Mouse (Mus musculus): ENCODE measurements around the gene Bri3. TPM values are rescaled to one million over a fixed set of nuclear protein-coding genes. Genes with fewer than 3 reads are reported as not detected.
A peak's percentile ranks its signal among the peaks of the same experiment; 100 is the strongest.

Gene Bri3
- polyA plus RNA-seq, 1 experiment from 2014 or later: 93.6 TPM

DNA sequence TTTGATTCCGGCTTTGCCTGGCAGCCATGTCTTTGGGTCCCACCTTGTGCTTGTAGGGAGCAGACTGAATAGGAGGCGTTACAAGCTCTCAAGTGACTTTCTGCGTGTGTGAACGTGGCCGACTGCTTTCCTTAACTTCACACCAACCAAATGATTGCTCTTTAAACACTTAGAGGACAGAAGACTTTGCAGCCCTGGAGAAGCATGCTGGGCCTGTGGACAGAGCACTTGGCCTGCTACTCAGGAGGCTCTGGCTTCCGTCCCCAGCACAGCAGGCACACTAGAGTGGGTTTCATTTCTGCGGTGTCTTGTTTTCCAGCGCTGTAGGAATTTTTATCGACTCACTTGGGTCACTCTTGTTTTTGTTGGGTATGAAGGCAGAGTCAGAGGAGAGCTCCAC is 18.8 kb downstream of the Bri3 start:
- Histone ChIP-seq H3K9ac (ENCODE audit: low read length) (no peak overlapping the region), H3K4me3 (replicated peaks; ENCODE audit: low read length) (no peak overlapping the region), H3K9me3 (replicated peaks; ENCODE audit: control insufficient read depth, low read length) (no peaks in the 10 kb centered on the region), H3K36me3 (ENCODE audit: control insufficient read depth, insufficient read depth, low read length) (no peaks in the 10 kb centered on the region), H3K4me2 (ENCODE audit: low read depth, low read length) (no peak overlapping the region), H3K27ac (ENCODE audit: low read length) (peak overlapping the region; percentile 21; the same call in 1 of the 2 replicates), H3K27me3 (ENCODE audit: control insufficient read depth, insufficient read depth, low read length) (no peaks in the 10 kb centered on the region), H3K4me1 (ENCODE audit: control insufficient read depth, insufficient read depth, low read length) (peaks cover 28% of the 10 kb centered on the region)
- 71% methylated on average over 9 of the region's 9 CpGs for WGBS
- no peak for ATAC-seq (ENCODE audit: insufficient read depth, low FRiP score)

DNA sequence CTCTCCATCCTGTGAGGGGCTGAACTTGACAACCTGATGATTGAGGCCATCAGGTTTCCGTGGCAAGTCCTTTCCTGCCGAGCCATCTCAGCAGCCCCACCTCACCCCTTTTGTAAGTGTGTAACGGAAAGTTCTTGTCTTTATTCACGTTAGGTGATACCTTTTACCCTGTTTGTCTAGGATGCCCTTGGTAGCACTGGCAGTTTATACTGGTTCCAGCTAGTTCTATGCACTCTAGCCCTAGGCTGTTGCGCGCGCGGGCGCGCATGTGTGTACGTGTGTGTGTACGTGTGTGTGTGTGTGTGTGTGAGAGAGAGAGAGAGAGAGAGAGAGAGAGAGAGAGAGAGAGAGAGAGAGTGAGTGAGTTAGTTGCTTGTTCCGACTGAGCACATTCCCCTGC is 19.3 kb downstream of the Bri3 start:
- 73% methylated on average over 13 of the region's 13 CpGs for WGBS
- H3K36me3 ChIP-seq (ENCODE audit: control insufficient read depth, insufficient read depth, low read length): peaks cover 2% of the 10 kb centered on the region; the same call in 1 of the 2 replicates

DNA sequence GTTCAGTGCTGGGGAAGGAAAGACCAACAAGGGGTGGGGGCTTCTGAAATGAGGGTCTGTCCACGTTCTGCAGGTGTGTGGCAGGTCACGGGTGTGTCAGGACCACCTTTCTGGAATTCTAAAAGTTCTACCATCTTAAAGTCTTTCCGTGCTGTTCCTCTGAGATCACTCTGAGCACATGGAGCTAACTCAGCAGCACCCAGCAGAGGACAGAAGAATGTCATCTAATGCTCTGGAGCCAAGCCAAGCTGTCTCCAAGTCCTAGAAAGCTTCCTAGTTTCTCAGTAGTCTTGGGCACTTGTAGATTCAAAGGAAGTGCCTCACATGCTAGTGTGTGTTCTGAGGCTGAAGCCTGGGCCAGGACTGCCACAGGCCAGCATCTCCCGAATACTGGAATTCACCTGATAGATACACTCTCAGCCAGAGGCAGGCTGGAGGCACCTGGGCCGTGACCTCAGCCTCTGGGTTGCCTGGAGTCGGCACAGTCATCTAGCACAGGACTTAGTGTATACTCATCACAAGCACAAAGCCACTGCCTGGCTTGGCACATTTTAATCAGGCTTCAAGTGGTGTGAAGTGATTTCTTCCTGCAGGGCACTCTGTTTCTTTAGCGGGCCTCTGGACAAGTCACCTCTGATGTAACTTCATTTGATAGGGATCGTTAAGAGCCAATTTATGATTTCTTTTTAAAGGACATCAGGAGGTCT is 23.5 kb downstream of the Bri3 start:
- no peak for ATAC-seq (ENCODE audit: insufficient read depth, low FRiP score)
- H3K36me3 ChIP-seq (ENCODE audit: control insufficient read depth, insufficient read depth, low read length): peaks cover 2% of the 10 kb centered on the region; the same call in 1 of the 2 replicates
- H3K27me3 ChIP-seq (ENCODE audit: control insufficient read depth, insufficient read depth, low read length): no peaks in the 10 kb centered on the region
- no peak overlapping the region for H3K4me2 ChIP-seq (ENCODE audit: low read depth, low read length)
- no peaks in the 10 kb centered on the region for H3K4me1 ChIP-seq (ENCODE audit: control insufficient read depth, insufficient read depth, low read length)
- no peak overlapping the region for H3K4me3 ChIP-seq (replicated peaks; ENCODE audit: low read length)
- H3K27ac ChIP-seq (ENCODE audit: low read length): no peak overlapping the region
- 76% methylated on average over 8 of the region's 8 CpGs for WGBS
- no peak overlapping the region for H3K9ac ChIP-seq (ENCODE audit: low read length)
- H3K9me3 ChIP-seq (replicated peaks; ENCODE audit: control insufficient read depth, low read length): no peaks in the 10 kb centered on the region

More for the DNA sequence above, 19.3 kb downstream of the Bri3 start:
- no peaks in the 10 kb centered on the region for H3K9me3 ChIP-seq (replicated peaks; ENCODE audit: control insufficient read depth, low read length)
- H3K4me2 ChIP-seq (ENCODE audit: low read depth, low read length): no peak overlapping the region
- H3K27me3 ChIP-seq (ENCODE audit: control insufficient read depth, insufficient read depth, low read length): no peaks in the 10 kb centered on the region
- no peak overlapping the region for H3K4me3 ChIP-seq (replicated peaks; ENCODE audit: low read length)
- no peak for ATAC-seq (ENCODE audit: insufficient read depth, low FRiP score)
- H3K4me1 ChIP-seq (ENCODE audit: control insufficient read depth, insufficient read depth, low read length): peaks cover 24% of the 10 kb centered on the region
- H3K9ac ChIP-seq (ENCODE audit: low read length): no peak overlapping the region
- peak overlapping the region; percentile 21; the same call in 1 of the 2 replicates for H3K27ac ChIP-seq (ENCODE audit: low read length)

DNA sequence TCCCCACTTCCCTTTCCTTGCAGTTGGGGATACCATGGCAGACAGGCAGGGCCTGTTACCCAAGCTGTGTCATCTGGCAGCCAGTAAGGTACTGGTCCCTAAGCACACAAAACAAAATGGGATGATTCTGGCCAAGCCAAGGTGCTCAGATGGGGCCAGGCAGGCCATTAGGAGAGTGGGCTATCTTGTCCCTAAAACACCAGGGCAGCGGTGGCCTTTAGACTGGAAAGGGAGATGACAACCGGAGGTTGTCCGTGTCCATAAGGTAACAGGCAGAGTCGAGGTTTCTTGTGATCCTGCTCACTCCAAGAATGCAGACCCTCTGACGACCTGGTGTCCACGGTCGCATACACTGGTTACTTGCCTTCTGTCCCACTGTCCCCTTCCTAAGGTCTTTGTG is 25.7 kb downstream of the Bri3 start:
- H3K27me3 ChIP-seq (ENCODE audit: control insufficient read depth, insufficient read depth, low read length): no peaks in the 10 kb centered on the region
- no peaks in the 10 kb centered on the region for H3K4me1 ChIP-seq (ENCODE audit: control insufficient read depth, insufficient read depth, low read length)
- no peak overlapping the region for H3K27ac ChIP-seq (ENCODE audit: low read length)
- no peak overlapping the region for H3K4me3 ChIP-seq (replicated peaks; ENCODE audit: low read length)
- H3K36me3 ChIP-seq (ENCODE audit: control insufficient read depth, insufficient read depth, low read length): peaks cover 2% of the 10 kb centered on the region; the same call in 1 of the 2 replicates
- 91% methylated on average over 7 of the region's 7 CpGs for WGBS
- H3K9ac ChIP-seq (ENCODE audit: low read length): no peak overlapping the region
- H3K9me3 ChIP-seq (replicated peaks; ENCODE audit: control insufficient read depth, low read length): no peaks in the 10 kb centered on the region
- ATAC-seq (ENCODE audit: insufficient read depth, low FRiP score): no peak
- no peak overlapping the region for H3K4me2 ChIP-seq (ENCODE audit: low read depth, low read length)

DNA sequence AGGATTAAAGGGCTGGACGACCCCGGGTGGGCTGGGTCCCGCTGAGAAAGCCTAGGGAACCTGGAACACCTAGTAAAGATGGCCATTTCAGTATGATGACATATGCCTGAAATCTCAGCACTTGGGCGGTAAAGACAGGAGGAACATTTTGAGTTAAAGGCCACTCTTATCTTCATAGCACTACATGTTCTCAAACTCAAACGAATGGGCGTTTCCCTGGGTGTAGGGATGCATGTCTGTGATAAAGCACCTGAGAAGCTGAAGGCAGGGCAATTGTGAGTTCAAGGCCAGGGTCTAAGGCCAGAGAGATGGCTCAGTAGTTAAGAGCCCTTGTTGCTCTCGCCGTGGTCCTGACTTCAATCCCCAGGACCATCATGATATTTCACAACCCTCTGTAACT is 26.2 kb downstream of the Bri3 start:
- Histone ChIP-seq H3K36me3 (ENCODE audit: control insufficient read depth, insufficient read depth, low read length) (peaks cover 2% of the 10 kb centered on the region; the same call in 1 of the 2 replicates), H3K27me3 (ENCODE audit: control insufficient read depth, insufficient read depth, low read length) (no peaks in the 10 kb centered on the region), H3K9ac (ENCODE audit: low read length) (no peak overlapping the region), H3K4me1 (ENCODE audit: control insufficient read depth, insufficient read depth, low read length) (no peaks in the 10 kb centered on the region), H3K4me3 (replicated peaks; ENCODE audit: low read length) (no peak overlapping the region), H3K27ac (ENCODE audit: low read length) (no peak overlapping the region), H3K4me2 (ENCODE audit: low read depth, low read length) (no peak overlapping the region), H3K9me3 (replicated peaks; ENCODE audit: control insufficient read depth, low read length) (no peaks in the 10 kb centered on the region)
- 87% methylated on average over 8 of the region's 8 CpGs for WGBS
- no peak for ATAC-seq (ENCODE audit: insufficient read depth, low FRiP score)

DNA sequence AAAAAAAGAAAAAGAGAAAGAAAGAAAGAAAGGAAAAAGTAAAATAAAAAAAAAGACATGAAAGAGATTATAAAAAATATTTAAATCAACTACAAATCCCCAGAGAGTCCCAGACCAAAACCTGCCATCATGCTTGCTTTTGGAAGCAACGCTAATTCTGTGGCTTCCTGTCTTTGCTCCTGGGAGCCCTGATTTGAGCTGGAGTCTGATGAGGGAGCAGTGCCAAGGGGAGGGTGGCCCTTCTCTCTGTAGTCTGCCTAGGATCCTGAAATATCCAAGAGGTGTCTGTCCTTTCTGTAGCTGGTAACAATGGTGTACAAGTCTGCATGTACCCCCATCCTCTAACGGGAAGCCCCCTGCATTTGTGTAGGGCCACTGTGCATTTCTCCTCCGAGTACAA is 26.9 kb downstream of the Bri3 start:
- Histone ChIP-seq H3K9ac (ENCODE audit: low read length) (no peak overlapping the region), H3K27me3 (ENCODE audit: control insufficient read depth, insufficient read depth, low read length) (no peaks in the 10 kb centered on the region), H3K36me3 (ENCODE audit: control insufficient read depth, insufficient read depth, low read length) (peaks cover 2% of the 10 kb centered on the region; the same call in 1 of the 2 replicates), H3K27ac (ENCODE audit: low read length) (no peak overlapping the region), H3K4me3 (replicated peaks; ENCODE audit: low read length) (no peak overlapping the region), H3K9me3 (replicated peaks; ENCODE audit: control insufficient read depth, low read length) (no peaks in the 10 kb centered on the region), H3K4me2 (ENCODE audit: low read depth, low read length) (no peak overlapping the region), H3K4me1 (ENCODE audit: control insufficient read depth, insufficient read depth, low read length) (no peaks in the 10 kb centered on the region)
- 67% methylated on average over 3 of the region's 3 CpGs for WGBS
- ATAC-seq (ENCODE audit: insufficient read depth, low FRiP score): no peak

DNA sequence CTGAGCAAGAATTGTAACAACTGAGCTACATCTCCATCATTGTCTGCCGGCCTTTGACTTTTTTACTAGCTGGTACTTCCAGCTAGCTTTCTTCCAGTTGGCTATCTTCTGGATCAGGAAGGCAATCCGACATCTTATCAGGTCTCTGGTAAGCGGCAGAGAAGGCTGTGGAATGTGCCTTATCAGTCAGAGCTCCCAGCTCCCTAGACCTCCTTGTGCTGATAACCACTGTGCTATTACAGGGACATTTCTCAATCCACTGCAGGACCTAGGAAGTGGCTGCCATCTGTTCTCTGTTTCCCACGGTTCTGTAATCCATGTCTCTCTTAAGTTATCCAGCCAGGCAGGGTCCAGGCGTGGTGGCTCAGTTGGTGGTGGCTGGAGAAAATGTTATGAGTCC is 27.5 kb downstream of the Bri3 start:
- H3K27me3 ChIP-seq (ENCODE audit: control insufficient read depth, insufficient read depth, low read length): no peaks in the 10 kb centered on the region
- H3K4me2 ChIP-seq (ENCODE audit: low read depth, low read length): no peak overlapping the region
- no peak overlapping the region for H3K4me3 ChIP-seq (replicated peaks; ENCODE audit: low read length)
- ATAC-seq (ENCODE audit: insufficient read depth, low FRiP score): no peak
- 32% methylated on average over 5 of the region's 5 CpGs for WGBS
- H3K27ac ChIP-seq (ENCODE audit: low read length): no peak overlapping the region
- no peak overlapping the region for H3K9ac ChIP-seq (ENCODE audit: low read length)
- no peaks in the 10 kb centered on the region for H3K9me3 ChIP-seq (replicated peaks; ENCODE audit: control insufficient read depth, low read length)
- H3K36me3 ChIP-seq (ENCODE audit: control insufficient read depth, insufficient read depth, low read length): peaks cover 2% of the 10 kb centered on the region; the same call in 1 of the 2 replicates
- no peaks in the 10 kb centered on the region for H3K4me1 ChIP-seq (ENCODE audit: control insufficient read depth, insufficient read depth, low read length)

DNA sequence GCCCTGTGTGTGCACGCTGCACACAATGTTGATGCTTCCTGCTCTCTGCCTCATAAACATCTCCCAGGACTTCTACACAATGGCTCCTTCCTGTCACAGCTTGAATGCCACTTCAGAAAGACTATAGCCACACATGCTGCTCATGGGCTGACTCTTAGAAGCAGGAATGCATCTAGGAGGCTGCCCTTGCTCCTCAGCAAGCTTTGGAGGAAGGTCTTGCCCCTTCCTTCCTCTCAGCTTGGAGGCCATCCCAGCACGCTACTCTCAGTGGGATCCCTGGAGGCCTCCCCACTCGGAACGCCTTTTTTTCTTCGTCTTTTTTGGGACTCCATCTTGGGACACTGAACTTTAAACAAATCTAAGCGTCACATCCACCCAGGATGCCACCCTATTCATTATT is 30.7 kb downstream of the Bri3 start:
- H3K4me1 ChIP-seq (ENCODE audit: control insufficient read depth, insufficient read depth, low read length): no peaks in the 10 kb centered on the region
- no peaks in the 10 kb centered on the region for H3K27me3 ChIP-seq (ENCODE audit: control insufficient read depth, insufficient read depth, low read length)
- H3K27ac ChIP-seq (ENCODE audit: low read length): no peak overlapping the region
- H3K4me3 ChIP-seq (replicated peaks; ENCODE audit: low read length): no peak overlapping the region
- ATAC-seq (ENCODE audit: insufficient read depth, low FRiP score): no peak
- H3K9ac ChIP-seq (ENCODE audit: low read length): no peak overlapping the region
- H3K36me3 ChIP-seq (ENCODE audit: control insufficient read depth, insufficient read depth, low read length): no peaks in the 10 kb centered on the region; the same call in 1 of the 2 replicates
- WGBS: 75% methylated on average over 6 of the region's 6 CpGs
- H3K4me2 ChIP-seq (ENCODE audit: low read depth, low read length): no peak overlapping the region
- H3K9me3 ChIP-seq (replicated peaks; ENCODE audit: control insufficient read depth, low read length): no peaks in the 10 kb centered on the region

DNA sequence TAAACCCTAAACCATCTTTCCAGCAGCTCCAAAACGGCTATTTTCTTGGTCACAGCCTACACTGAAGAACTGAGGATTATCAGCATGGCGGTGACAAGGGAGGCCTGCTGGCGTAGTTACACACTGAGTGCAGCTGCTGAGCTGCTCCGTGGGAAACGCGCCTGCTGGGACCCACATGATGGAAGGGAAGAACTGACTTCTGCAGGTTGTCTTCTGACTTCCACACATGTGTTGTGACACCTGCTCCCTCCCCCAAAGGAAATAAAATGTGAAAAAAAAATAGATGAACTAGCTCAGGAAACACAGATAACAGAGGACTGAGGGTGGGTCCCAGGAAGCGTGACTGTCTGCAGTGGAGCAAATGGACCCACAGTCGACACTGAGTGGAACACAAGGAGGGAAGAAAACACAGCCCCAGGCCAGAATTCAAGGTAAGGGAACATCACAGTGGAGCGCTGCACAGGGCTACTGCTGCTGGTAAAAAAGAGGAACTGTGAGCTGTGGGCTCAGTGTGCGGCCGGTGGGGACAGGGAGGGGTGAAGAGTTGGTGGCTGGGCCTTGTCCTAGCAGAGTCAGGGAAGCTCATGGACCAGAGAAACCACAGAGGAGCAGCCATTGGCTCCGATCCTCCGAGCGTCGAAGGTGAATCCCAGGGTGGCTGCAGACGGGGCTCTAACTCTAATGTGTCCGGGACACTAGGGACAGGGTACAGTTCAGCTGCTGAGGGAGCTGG is 32.8 kb downstream of the Bri3 start:
- WGBS: 78% methylated on average over 17 of the region's 17 CpGs
- Histone ChIP-seq H3K4me3 (replicated peaks; ENCODE audit: low read length) (no peak overlapping the region), H3K9ac (ENCODE audit: low read length) (no peak overlapping the region), H3K27me3 (ENCODE audit: control insufficient read depth, insufficient read depth, low read length) (no peaks in the 10 kb centered on the region), H3K4me2 (ENCODE audit: low read depth, low read length) (no peak overlapping the region), H3K4me1 (ENCODE audit: control insufficient read depth, insufficient read depth, low read length) (no peaks in the 10 kb centered on the region), H3K9me3 (replicated peaks; ENCODE audit: control insufficient read depth, low read length) (no peaks in the 10 kb centered on the region), H3K27ac (ENCODE audit: low read length) (no peak overlapping the region), H3K36me3 (ENCODE audit: control insufficient read depth, insufficient read depth, low read length) (no peaks in the 10 kb centered on the region; the same call in 1 of the 2 replicates)
- ATAC-seq (ENCODE audit: insufficient read depth, low FRiP score): no peak
